Mouse (Mus musculus): Measurements from ENCODE around the gene Atrnl1. TPM values are rescaled to one million over a fixed set of nuclear protein-coding genes. Genes with fewer than 3 reads are reported as not detected.

Gene Atrnl1
- polyA plus RNA-seq (2012; ENCODE audit: insufficient read depth, insufficient read length, missing spikeins): 6.7 and 8.8 TPM in 2 replicates

DNA sequence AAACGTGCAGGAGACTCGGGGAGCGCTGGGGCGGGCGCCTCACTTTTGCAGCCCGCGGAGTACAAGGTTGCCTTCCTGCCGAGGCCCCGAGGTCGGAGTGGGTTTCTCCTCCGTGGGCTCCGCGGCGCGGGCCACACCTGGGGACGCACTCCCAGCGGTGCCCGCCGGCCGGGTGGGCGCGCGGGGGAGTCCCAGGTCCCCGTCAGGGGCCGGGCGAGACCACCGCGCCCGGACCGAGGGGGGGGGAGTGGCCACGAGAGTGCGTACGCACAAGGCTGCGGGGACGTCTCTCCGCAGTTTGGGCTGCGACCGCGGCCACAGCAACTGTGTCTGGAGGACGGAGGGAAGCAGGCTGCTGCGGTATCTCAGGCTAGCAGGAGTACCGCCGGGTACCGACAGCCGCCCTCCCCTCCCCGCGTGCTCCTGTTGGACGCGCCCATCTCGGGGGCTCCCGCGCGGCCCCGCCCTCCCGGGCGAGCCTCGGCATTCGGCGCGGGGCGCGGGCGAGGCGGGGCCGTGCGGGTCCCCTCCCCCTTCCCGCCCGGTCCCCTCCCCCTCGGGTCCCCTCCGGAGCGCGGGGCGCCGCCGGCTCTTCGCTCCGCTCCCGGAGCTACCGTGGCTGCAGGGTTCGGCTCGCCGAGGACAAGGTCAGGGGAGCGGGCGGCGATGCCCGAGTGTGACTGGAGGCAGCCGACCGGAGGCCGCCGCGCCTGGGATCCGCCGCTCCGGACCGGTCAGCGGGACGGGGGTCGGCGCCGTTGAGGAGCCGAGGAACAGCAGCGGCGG is at the start of gene Atrnl1:
Gene Atrnl1, plus strand, starts transcription at position 559 of the 786 bp plus-strand sequence.
- no peak for TF ChIP-seq CTCF (IDR thresholded peaks at IDR 0.05; ENCODE audit: low read depth, low read length)
- Histone ChIP-seq H3K4me3 (ENCODE audit: insufficient read depth, low read length) (peak within 1 kb of the TSS; percentile 85), H3K4me1 (ENCODE audit: control insufficient read depth, insufficient read depth, low read length) (peaks cover 11% of the 10 kb centered on the region)

DNA sequence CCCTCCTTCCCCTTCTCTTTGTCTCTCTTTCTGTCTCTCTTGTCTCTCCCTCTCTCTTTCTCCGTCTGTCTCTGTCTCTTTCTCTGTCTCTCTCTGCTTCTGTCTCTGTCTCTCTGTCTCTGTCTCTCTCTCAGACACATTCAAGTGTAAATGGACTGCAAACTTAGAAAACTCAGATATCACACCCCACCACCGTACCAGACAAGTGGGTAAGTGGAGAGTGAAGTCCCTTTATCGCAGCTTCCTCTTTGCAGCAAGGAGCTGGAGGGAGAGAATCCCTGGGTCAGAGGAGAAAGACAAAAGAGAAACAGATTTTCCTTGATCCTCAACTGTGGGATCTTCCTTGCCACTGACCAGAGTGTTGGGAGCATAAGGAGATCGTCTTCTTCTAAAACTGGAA is 49.3 kb upstream of the Atrnl1 start:
- Histone ChIP-seq H3K27ac (ENCODE audit: insufficient read depth, low read depth, low read length) (no peak overlapping the region), H3K4me3 (ENCODE audit: insufficient read depth, low read length) (no peak overlapping the region), H3K4me1 (ENCODE audit: control insufficient read depth, insufficient read depth, low read length) (no peaks in the 10 kb centered on the region)
- TF ChIP-seq POLR2A (IDR thresholded peaks at IDR 0.05; ENCODE audit: borderline replicate concordance, low read depth, low read length) (no peak), CTCF (IDR thresholded peaks at IDR 0.05; ENCODE audit: low read depth, low read length) (no peak)

More for the DNA sequence above, at the start of gene Atrnl1:
- H3K27ac ChIP-seq (ENCODE audit: insufficient read depth, low read depth, low read length): peak within 1 kb of the TSS; percentile 91

DNA sequence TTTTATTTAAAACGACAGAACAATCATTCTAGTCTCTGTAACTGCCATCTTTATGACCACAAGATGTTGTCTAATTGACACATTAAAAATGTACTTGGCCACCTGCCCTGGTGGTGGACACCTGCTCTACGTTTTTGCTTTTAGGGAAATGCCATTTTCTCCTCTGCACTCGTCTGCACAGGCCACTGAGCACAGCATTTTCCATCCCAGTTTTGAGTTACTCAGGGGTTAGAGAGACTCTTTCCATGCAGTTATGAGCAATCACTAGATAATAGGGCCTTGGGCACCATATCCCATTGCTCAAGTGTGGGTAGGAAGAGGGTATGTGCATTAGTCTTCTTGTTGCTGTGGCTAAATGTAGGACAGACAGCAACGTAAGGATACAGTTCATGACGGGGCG is 41.8 kb upstream of the Atrnl1 start:
- Histone ChIP-seq H3K27ac (ENCODE audit: insufficient read depth, low read depth, low read length) (no peak overlapping the region), H3K4me3 (ENCODE audit: insufficient read depth, low read length) (no peak overlapping the region), H3K4me1 (ENCODE audit: control insufficient read depth, insufficient read depth, low read length) (no peaks in the 10 kb centered on the region)
- TF ChIP-seq CTCF (IDR thresholded peaks at IDR 0.05; ENCODE audit: low read depth, low read length): no peak
- TF ChIP-seq POLR2A (IDR thresholded peaks at IDR 0.05; ENCODE audit: borderline replicate concordance, low read depth, low read length): no peak

DNA sequence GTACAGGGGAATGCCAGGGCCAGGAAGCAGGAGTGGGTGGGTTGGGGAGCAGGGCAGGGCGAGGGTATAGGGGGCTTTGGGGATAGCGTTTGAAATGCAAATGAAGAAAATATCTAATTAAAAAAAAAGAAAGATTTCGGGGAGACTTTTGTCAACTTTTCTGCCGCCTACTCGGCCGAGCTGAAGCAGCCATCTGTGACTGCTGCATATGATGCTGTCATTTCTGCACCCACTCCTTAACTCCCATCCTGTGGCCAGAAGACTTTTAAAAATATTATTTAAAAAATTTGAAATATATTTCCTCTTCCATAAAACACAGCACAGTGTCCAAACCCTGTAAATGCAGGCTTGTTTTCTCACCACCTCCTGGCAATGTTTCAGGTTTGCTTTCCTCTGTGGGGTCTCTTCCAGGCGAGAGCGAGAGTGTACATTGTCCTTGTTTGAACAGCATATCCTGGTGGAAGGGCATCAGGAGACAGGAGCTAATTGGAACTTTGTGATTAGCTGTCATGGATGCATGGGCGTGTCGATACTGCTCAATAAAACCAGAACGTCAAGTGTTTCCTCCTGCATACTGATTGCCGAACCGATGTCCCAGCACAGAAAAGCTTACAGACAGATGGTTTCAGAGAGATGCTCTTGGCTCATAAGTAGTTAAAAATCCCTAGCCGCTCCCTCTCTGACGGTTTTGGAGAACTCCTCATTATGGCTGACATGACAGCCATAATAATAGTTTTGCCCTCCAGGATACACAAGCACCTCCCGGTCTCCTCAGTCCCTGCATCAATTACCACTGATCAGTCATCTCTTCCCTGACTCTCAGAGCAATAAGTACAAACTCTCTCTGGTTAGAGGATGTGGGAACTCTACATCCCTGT is 38.2 kb upstream of the Atrnl1 start:
- H3K27ac ChIP-seq (ENCODE audit: insufficient read depth, low read depth, low read length): no peak overlapping the region
- no peaks in the 10 kb centered on the region for H3K4me1 ChIP-seq (ENCODE audit: control insufficient read depth, insufficient read depth, low read length)
- TF ChIP-seq CTCF (IDR thresholded peaks at IDR 0.05; ENCODE audit: low read depth, low read length): no peak
- no peak for TF ChIP-seq POLR2A (IDR thresholded peaks at IDR 0.05; ENCODE audit: borderline replicate concordance, low read depth, low read length)
- H3K4me3 ChIP-seq (ENCODE audit: insufficient read depth, low read length): no peak overlapping the region

DNA sequence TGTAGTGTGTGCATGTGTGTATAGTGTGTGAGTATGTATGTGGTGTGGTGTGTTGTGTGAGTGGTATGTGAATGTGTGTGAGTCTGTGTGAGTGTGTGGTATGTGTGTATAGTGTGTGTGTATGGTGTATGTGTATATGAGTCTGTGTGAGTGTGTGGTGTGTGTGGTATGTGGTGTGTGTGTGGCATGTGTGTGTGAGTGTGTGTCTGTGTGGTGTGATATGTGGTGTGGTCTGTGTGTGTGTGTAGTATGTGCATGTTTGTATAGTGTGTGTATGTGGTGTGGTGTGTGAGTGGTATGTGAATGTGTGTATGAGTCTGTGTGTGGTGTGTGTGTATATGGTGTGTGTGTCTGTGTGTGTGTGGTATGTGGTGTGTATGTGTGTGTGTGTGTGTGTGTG is 37.4 kb upstream of the Atrnl1 start:
- no peak for TF ChIP-seq CTCF (IDR thresholded peaks at IDR 0.05; ENCODE audit: low read depth, low read length)
- no peak for TF ChIP-seq POLR2A (IDR thresholded peaks at IDR 0.05; ENCODE audit: borderline replicate concordance, low read depth, low read length)
- H3K27ac ChIP-seq (ENCODE audit: insufficient read depth, low read depth, low read length): no peak overlapping the region
- H3K4me3 ChIP-seq (ENCODE audit: insufficient read depth, low read length): no peak overlapping the region
- no peaks in the 10 kb centered on the region for H3K4me1 ChIP-seq (ENCODE audit: control insufficient read depth, insufficient read depth, low read length)

DNA sequence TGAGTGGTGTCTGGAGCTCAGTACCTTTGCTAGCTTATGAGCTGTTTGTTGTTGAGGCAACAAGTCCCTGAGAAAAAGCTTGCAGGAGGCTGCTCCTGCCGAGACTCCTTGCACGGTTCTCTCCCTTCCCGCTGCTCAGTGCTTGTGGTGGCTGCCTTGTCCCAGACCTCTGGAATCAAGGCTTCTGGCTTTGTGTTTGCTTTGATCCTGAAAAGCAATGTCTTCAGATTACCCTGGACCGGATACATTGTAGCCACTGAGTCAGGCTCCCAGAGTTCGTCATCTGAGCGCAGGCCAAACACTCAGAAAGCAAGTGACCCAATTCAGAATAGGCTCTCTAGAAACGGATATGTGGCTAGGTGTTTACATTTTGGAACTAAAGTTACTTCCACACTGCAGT is 35.8 kb upstream of the Atrnl1 start:
- Histone ChIP-seq H3K27ac (ENCODE audit: insufficient read depth, low read depth, low read length) (no peak overlapping the region), H3K4me1 (ENCODE audit: control insufficient read depth, insufficient read depth, low read length) (no peaks in the 10 kb centered on the region), H3K4me3 (ENCODE audit: insufficient read depth, low read length) (no peak overlapping the region)
- TF ChIP-seq POLR2A (IDR thresholded peaks at IDR 0.05; ENCODE audit: borderline replicate concordance, low read depth, low read length) (no peak), CTCF (IDR thresholded peaks at IDR 0.05; ENCODE audit: low read depth, low read length) (no peak)

DNA sequence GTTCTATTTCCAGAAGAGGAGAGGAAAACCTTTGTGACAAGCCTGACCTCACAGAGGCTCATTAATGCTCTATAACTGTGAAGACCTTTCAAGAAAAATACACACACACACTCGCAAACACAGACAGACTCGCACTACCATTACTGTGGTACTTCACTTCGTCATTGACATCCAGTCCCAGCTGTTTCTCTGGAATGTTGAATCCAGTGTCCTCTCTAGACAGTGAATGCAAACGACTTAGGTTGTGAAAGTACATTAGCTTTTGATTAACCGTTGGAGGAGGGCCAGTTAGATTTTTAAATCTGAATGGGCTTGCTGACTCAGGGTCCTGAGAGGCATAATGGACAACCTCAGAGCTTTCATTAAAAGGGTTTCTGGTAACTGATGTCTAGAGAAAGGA is 34.0 kb upstream of the Atrnl1 start:
- TF ChIP-seq CTCF (IDR thresholded peaks at IDR 0.05; ENCODE audit: low read depth, low read length): no peak
- no peak for TF ChIP-seq POLR2A (IDR thresholded peaks at IDR 0.05; ENCODE audit: borderline replicate concordance, low read depth, low read length)
- no peaks in the 10 kb centered on the region for H3K4me1 ChIP-seq (ENCODE audit: control insufficient read depth, insufficient read depth, low read length)
- no peak overlapping the region for H3K27ac ChIP-seq (ENCODE audit: insufficient read depth, low read depth, low read length)
- no peak overlapping the region for H3K4me3 ChIP-seq (ENCODE audit: insufficient read depth, low read length)

DNA sequence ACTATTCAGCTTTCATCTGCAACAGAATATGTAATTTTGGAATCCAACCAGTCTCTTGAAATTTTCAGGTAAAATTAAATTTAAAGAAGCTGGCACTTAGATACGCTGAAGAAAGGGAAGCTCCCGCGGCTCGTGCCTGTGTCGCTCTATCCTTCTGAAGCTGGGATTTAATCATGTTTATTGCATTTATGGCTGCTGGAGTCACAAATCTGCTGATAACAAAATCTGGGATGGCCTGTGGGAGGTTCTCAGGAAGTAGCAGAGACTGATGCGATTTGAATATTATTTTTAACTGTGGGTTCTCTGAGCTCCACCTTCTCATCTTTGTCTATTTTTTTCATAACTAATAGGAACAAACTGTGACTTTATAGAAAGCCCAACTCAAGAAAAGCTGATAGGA is 33.6 kb upstream of the Atrnl1 start:
- Histone ChIP-seq H3K4me1 (ENCODE audit: control insufficient read depth, insufficient read depth, low read length) (no peaks in the 10 kb centered on the region), H3K4me3 (ENCODE audit: insufficient read depth, low read length) (no peak overlapping the region), H3K27ac (ENCODE audit: insufficient read depth, low read depth, low read length) (no peak overlapping the region)
- TF ChIP-seq POLR2A (IDR thresholded peaks at IDR 0.05; ENCODE audit: borderline replicate concordance, low read depth, low read length) (no peak), CTCF (IDR thresholded peaks at IDR 0.05; ENCODE audit: low read depth, low read length) (no peak)

DNA sequence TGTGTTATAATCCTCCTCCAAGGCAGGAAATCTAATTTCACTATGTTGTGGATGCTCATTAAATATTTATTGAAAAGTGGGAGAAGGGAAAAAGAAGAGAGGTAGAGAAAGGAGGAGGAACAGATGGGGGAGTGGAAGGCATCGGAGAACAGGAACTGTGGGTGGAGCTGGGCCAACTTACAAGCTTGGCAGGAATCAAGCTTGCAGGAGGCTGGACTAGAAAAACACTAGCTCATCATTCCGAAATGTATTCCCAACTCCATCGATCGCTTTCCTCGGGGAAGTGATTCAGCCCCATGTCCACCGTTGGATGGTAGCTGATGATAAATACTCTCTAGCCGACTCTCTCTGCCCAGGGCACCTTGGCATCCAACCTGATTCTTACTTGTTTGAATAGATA is 29.9 kb upstream of the Atrnl1 start:
- Histone ChIP-seq H3K4me3 (ENCODE audit: insufficient read depth, low read length) (no peak overlapping the region), H3K27ac (ENCODE audit: insufficient read depth, low read depth, low read length) (no peak overlapping the region), H3K4me1 (ENCODE audit: control insufficient read depth, insufficient read depth, low read length) (no peaks in the 10 kb centered on the region)
- no peak for TF ChIP-seq CTCF (IDR thresholded peaks at IDR 0.05; ENCODE audit: low read depth, low read length)
- no peak for TF ChIP-seq POLR2A (IDR thresholded peaks at IDR 0.05; ENCODE audit: borderline replicate concordance, low read depth, low read length)
